Mouse (Mus musculus) myocyte (in vitro differentiated cells): ENCODE data around the gene Xxylt1. TPM values are rescaled to one million over a fixed set of nuclear protein-coding genes. Genes with fewer than 3 reads are reported as not detected.

Experiments used
- H3K27me3 ChIP-seq: one replicate; pipeline ENCODE4 v1.6.1; 2011; ENCODE audit not compliant: control insufficient read depth, insufficient read depth, insufficient read length
- H3K36me3 ChIP-seq: one replicate; pipeline ENCODE4 v1.6.1; 2011; ENCODE audit not compliant: control insufficient read depth, insufficient read depth
- H3K4me2 ChIP-seq: one replicate; pipeline ENCODE4 v1.6.1; 2011; ENCODE audit warnings: low read depth, control low read depth
- H3K4me3 ChIP-seq: one replicate; pipeline ENCODE4 v1.5.1; 2011; ENCODE audit warnings: mild to moderate bottlenecking, control low read depth, moderate library complexity
- H3K79me2 ChIP-seq: one replicate; pipeline ENCODE4 v1.6.1; 2011; ENCODE audit not compliant: control insufficient read depth, insufficient read depth
- H3ac ChIP-seq: one replicate; pipeline ENCODE4 v1.6.1; 2011; ENCODE audit not compliant: control insufficient read depth, insufficient read length
- CEBPB ChIP-seq: IDR thresholded peaks from 2 replicates; pipeline ENCODE4 v1.6.1; 2011; ENCODE audit warnings: mild to moderate bottlenecking, moderate library complexity; ENCODE audit not compliant: poor library complexity, insufficient read depth, severe bottlenecking
- E2F4 ChIP-seq: IDR thresholded peaks from one replicate; pipeline ENCODE4 v1.6.1; 2011; ENCODE audit warnings: mild to moderate bottlenecking, control low read depth, moderate library complexity; ENCODE audit not compliant: insufficient read depth
- MAX ChIP-seq: IDR thresholded peaks from one replicate; pipeline ENCODE4 v1.6.1; 2011; ENCODE audit warnings: low read depth, mild to moderate bottlenecking, control low read depth
- MYOD1 ChIP-seq, 3 experiments: IDR thresholded peaks; one replicate each; pipeline ENCODE4 v1.6.1; 2011; ENCODE audit warnings: control low read depth in 2 of 3, low read depth in 2 of 3, mild to moderate bottlenecking in 2 of 3, moderate library complexity in 1 of 3; ENCODE audit not compliant: insufficient read length in 2 of 3, control insufficient read depth in 1 of 3
- MYOG ChIP-seq, 3 experiments: IDR thresholded peaks; one replicate each; pipeline ENCODE4 v1.6.1; 2011; ENCODE audit warnings: control low read depth in 2 of 3, low read depth in 2 of 3, mild to moderate bottlenecking in 2 of 3; ENCODE audit not compliant: insufficient read length in 2 of 3, control insufficient read depth in 1 of 3, insufficient read depth in 1 of 3
- POLR2A ChIP-seq: IDR thresholded peaks from one replicate; pipeline ENCODE4 v1.6.1; 2011; ENCODE audit warnings: low read depth, mild to moderate bottlenecking, control low read depth, moderate library complexity; ENCODE audit not compliant: insufficient read length
- POLR2AphosphoS2 ChIP-seq: IDR thresholded peaks from one replicate; pipeline ENCODE4 v1.6.1; 2011; ENCODE audit warnings: low read depth, control low read depth; ENCODE audit not compliant: insufficient read length
- REST ChIP-seq: IDR thresholded peaks from one replicate; pipeline ENCODE4 v1.6.1; 2011; ENCODE audit warnings: mild to moderate bottlenecking, control low read depth, moderate library complexity; ENCODE audit not compliant: insufficient read depth, insufficient read length
- SRF ChIP-seq: IDR thresholded peaks from one replicate; pipeline ENCODE4 v1.6.1; 2011; ENCODE audit warnings: low read depth; ENCODE audit not compliant: control insufficient read depth, insufficient read length
- TCF12 ChIP-seq: IDR thresholded peaks from one replicate; pipeline ENCODE4 v1.6.1; 2011; ENCODE audit warnings: mild to moderate bottlenecking, control low read depth; ENCODE audit not compliant: poor library complexity, insufficient read depth, severe bottlenecking
- TCF3 ChIP-seq: IDR thresholded peaks from one replicate; pipeline ENCODE4 v1.6.1; 2011; ENCODE audit warnings: low read depth, control low read depth; ENCODE audit not compliant: insufficient read length
- USF1 ChIP-seq: IDR thresholded peaks from one replicate; pipeline ENCODE4 v1.6.1; 2011; ENCODE audit warnings: low read depth, mild to moderate bottlenecking, control low read depth, moderate library complexity
- polyA plus RNA-seq: library from polyadenylated mRNA; unstranded; fragments of >200 nt; fragmentation: generic; extraction: Trizol; gene quantifications from one replicate; pipeline ENCODE4 v1.2.1, GENCODE M21; 2012; ENCODE audit warnings: missing spikeins

Xxylt1 gene
- polyA plus RNA-seq, 1 experiment: 7.6 TPM

GRCm38 (mm10) chr16:30984826-30985545 lies 96.2 kb downstream of the Xxylt1 start:
- no peak overlapping the region for H3K4me2 ChIP-seq
- H3K27me3 ChIP-seq: no peaks in the 10 kb centered on the region
- H3K36me3 ChIP-seq: no peaks in the 10 kb centered on the region
- no peaks in the 10 kb centered on the region for H3K79me2 ChIP-seq
- H3ac ChIP-seq: no peak overlapping the region
- no peak overlapping the region for H3K4me3 ChIP-seq
- TF ChIP-seq MYOD1 (IDR thresholded peaks at IDR 0.05; ENCODE audit: control insufficient read depth in 1 of 3, insufficient read length in 2 of 3, low read depth in 2 of 3) (no peak), CEBPB (no peak), TCF12 (no peak), E2F4 (no peak), REST (no peak), SRF (no peak), MAX (no peak), POLR2A (no peak), POLR2AphosphoS2 (no peak)

- TF ChIP-seq POLR2A: no peak
- no peak for TF ChIP-seq E2F4
- TF ChIP-seq MAX: no peak
- TF ChIP-seq SRF: no peak
- no peak for TF ChIP-seq CEBPB
- no peak for TF ChIP-seq USF1
- TF ChIP-seq MYOD1 (IDR thresholded peaks at IDR 0.05; ENCODE audit: control insufficient read depth in 1 of 3, insufficient read length in 2 of 3, low read depth in 2 of 3): no peak
- TF ChIP-seq TCF12: no peak
- TF ChIP-seq MYOG (IDR thresholded peaks at IDR 0.05; ENCODE audit: control insufficient read depth in 1 of 3, insufficient read depth in 1 of 3, insufficient read length in 2 of 3, low read depth in 2 of 3): no peak
- TF ChIP-seq REST: no peak
- TF ChIP-seq TCF3: no peak
- TF ChIP-seq POLR2AphosphoS2: no peak
- Histone ChIP-seq H3ac (no peak overlapping the region), H3K4me2 (no peak overlapping the region), H3K36me3 (no peaks in the 10 kb centered on the region), H3K27me3 (no peaks in the 10 kb centered on the region), H3K4me3 (no peak overlapping the region), H3K79me2 (no peaks in the 10 kb centered on the region)
Measured at GRCm38 (mm10) chr16:30984101-30984500, 97.1 kb downstream of the Xxylt1 start.

- TF ChIP-seq E2F4 (no peak), TCF3 (no peak), POLR2A (no peak), MYOD1 (IDR thresholded peaks at IDR 0.05; ENCODE audit: control insufficient read depth in 1 of 3, insufficient read length in 2 of 3, low read depth in 2 of 3) (no peak), MYOG (IDR thresholded peaks at IDR 0.05; ENCODE audit: control insufficient read depth in 1 of 3, insufficient read depth in 1 of 3, insufficient read length in 2 of 3, low read depth in 2 of 3) (no peak), TCF12 (no peak), USF1 (no peak), SRF (no peak), POLR2AphosphoS2 (no peak), CEBPB (no peak), MAX (no peak), REST (no peak)
- Histone ChIP-seq H3K36me3 (no peaks in the 10 kb centered on the region), H3K4me2 (no peak overlapping the region), H3K27me3 (no peaks in the 10 kb centered on the region), H3K79me2 (no peaks in the 10 kb centered on the region), H3K4me3 (no peak overlapping the region), H3ac (no peak overlapping the region)
Measured at GRCm38 (mm10) chr16:30983699-30984098, 97.5 kb downstream of the Xxylt1 start.

GRCm38 (mm10) chr16:30983281-30983680 lies 98.0 kb downstream of the Xxylt1 start:
- H3K79me2 ChIP-seq: no peaks in the 10 kb centered on the region
- TF ChIP-seq POLR2AphosphoS2 (no peak), CEBPB (no peak), MYOG (IDR thresholded peaks at IDR 0.05; ENCODE audit: control insufficient read depth in 1 of 3, insufficient read depth in 1 of 3, insufficient read length in 2 of 3, low read depth in 2 of 3) (no peak), USF1 (no peak), MAX (no peak), MYOD1 (IDR thresholded peaks at IDR 0.05; ENCODE audit: control insufficient read depth in 1 of 3, insufficient read length in 2 of 3, low read depth in 2 of 3) (no peak), POLR2A (no peak), E2F4 (no peak), REST (no peak), TCF12 (no peak), SRF (no peak), TCF3 (no peak)
- H3ac ChIP-seq: no peak overlapping the region
- H3K4me2 ChIP-seq: no peak overlapping the region
- no peak overlapping the region for H3K4me3 ChIP-seq
- no peaks in the 10 kb centered on the region for H3K36me3 ChIP-seq
- H3K27me3 ChIP-seq: no peaks in the 10 kb centered on the region
